Mouse (Mus musculus): ENCODE data around the gene Ifitm2. TPM values are rescaled to one million over a fixed set of nuclear protein-coding genes. Genes with fewer than 3 reads are reported as not detected.

Gene Ifitm2
- total RNA-seq, 2 experiments from 2014 or later = 13.3 to 16.1 TPM

- DNase-seq (ENCODE audit: low spot score in 2 of 2) = no peak
These were observed 47.6 kb downstream of the Ifitm2 start for GRCm38 (mm10) chr7:140908181-140908580.

DNA sequence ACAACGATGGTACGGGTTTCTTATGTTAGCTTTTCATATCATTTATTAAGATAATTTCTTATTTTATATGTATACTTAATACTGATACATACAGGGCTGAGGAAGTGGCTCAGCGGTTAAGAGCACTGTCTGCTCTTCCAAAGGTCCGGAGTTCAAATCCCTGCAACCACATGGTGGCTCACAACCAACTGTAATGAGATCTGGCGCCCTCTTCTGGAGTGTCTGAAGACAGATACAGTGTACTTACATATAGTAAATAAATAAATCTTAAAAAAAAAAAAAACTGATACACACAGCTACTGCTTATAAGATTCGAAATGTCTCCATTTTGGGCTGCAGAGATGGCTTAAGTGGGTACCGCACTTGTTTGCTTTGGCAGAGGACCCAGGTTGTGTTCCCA, 48.1 kb downstream of the Ifitm2 start:
- DNase-seq (ENCODE audit: low spot score in 2 of 2) = no peak

GRCm38 (mm10) chr7:140907131-140907530, 48.7 kb downstream of the Ifitm2 start:
- DNase-seq (ENCODE audit: low spot score in 2 of 2) = no peak

GRCm38 (mm10) chr7:140905642-140906081, 50.1 kb downstream of the Ifitm2 start:
- no peak for DNase-seq (ENCODE audit: low spot score in 2 of 2)

Other genes starting within 250 kb of the Ifitm2 start
- gene Cyp2e1, start 192.2 kb downstream of the Ifitm2 start, total RNA-seq (2021) = under 1 TPM in 1 of 2 experiments, not detected in 1; 0.33 TPM
- under 1 TPM in 1 of 2 experiments, not detected in 1; 0.77 TPM for gene Syce1, start 168.1 kb downstream of the Ifitm2 start, total RNA-seq (2021)
- gene Zfp941, start 133.8 kb downstream of the Ifitm2 start, total RNA-seq (2021) = 10 to 100 TPM; 23.3 to 29.6 TPM
- 1 to 10 TPM; 3.3 to 5.0 TPM for gene Urah, start 121.0 kb downstream of the Ifitm2 start, total RNA-seq (2021)
- gene Scgb1c1, start 110.4 kb downstream of the Ifitm2 start, total RNA-seq (2021) = not detected
- not detected for gene Odf3, start 108.2 kb downstream of the Ifitm2 start, total RNA-seq (2021)
- 1 to 10 TPM; 1.2 to 1.7 TPM for gene Gm45785, start 99.7 kb downstream of the Ifitm2 start, total RNA-seq (2021)
- 10 to 100 TPM; 70.2 to 75.0 TPM for gene Ric8a, start 99.0 kb downstream of the Ifitm2 start, total RNA-seq (2021)
- gene Bet1l, start 98.4 kb downstream of the Ifitm2 start, total RNA-seq (2021) = 10 to 100 TPM; 23.1 to 24.5 TPM
- 100 to 1,000 TPM; 110 to 114 TPM for gene Psmd13, start 74.0 kb downstream of the Ifitm2 start, total RNA-seq (2021)
- 10 to 100 TPM; 78.0 to 80.3 TPM for gene Sirt3, start 73.7 kb downstream of the Ifitm2 start, total RNA-seq (2021)
- 1 to 10 TPM; 1.6 to 1.7 TPM for gene Cox8b, start 55.5 kb downstream of the Ifitm2 start, total RNA-seq (2021)
- under 1 TPM; 0.47 to 0.51 TPM for gene Nlrp6, start 35.1 kb downstream of the Ifitm2 start, total RNA-seq (2021)
- gene Pgghg, start 14.6 kb downstream of the Ifitm2 start, total RNA-seq (2021) = 1 to 10 TPM; 4.4 to 6.7 TPM
- not detected for gene Ifitm5, start 5.7 kb downstream of the Ifitm2 start, total RNA-seq (2021)
- not detected for gene Gm45717, start 50 bp downstream of the Ifitm2 start, total RNA-seq (2021)
- gene Ifitm1, start 11.2 kb upstream of the Ifitm2 start, total RNA-seq (2021) = 1 to 10 TPM; 2.0 to 3.4 TPM
- 10 to 100 TPM; 12.9 to 13.6 TPM for gene Ifitm3, start 54.8 kb upstream of the Ifitm2 start, total RNA-seq (2021)
- under 1 TPM in 1 of 2 experiments, not detected in 1; 0.61 TPM for gene Ifitm6, start 61.9 kb upstream of the Ifitm2 start, total RNA-seq (2021)
- gene Gm17387, start 73.1 kb upstream of the Ifitm2 start, total RNA-seq (2021) = not detected
- gene B4galnt4, start 105.1 kb upstream of the Ifitm2 start, total RNA-seq (2021) = 10 to 100 TPM; 85.9 to 86.1 TPM
- under 1 TPM; 0.26 to 0.33 TPM for gene Pkp3, start 122.2 kb upstream of the Ifitm2 start, total RNA-seq (2021)
- gene Sigirr, start 144.6 kb upstream of the Ifitm2 start, total RNA-seq (2021) = 1 to 10 TPM; 2.1 to 2.3 TPM
- not detected for gene Ano9, start 161.8 kb upstream of the Ifitm2 start, total RNA-seq (2021)
- 10 to 100 TPM; 43.9 to 51.1 TPM for gene Ptdss2, start 166.4 kb upstream of the Ifitm2 start, total RNA-seq (2021)
- 10 to 100 TPM; 39.0 to 43.2 TPM for gene Rnh1, start 216.9 kb upstream of the Ifitm2 start, total RNA-seq (2021)
- gene Hras, start 238.0 kb upstream of the Ifitm2 start, total RNA-seq (2021) = 100 to 1,000 TPM; 223 to 237 TPM
- 1 to 10 TPM; 2.7 to 4.4 TPM for gene Lrrc56, start 238.2 kb upstream of the Ifitm2 start, total RNA-seq (2021)